Mouse (Mus musculus): Measurements from ENCODE around the gene Ap1b1.
A peak's percentile ranks its signal among the peaks of the same experiment; 100 is the strongest.

Gene Ap1b1

GRCm38 (mm10) chr11:5037146-5037854, 50.7 kb downstream of the Ap1b1 start:
- peak; percentile 80 to 90 for DNase-seq

- DNase-seq: no peak
Observed at GRCm38 (mm10) chr11:5040585-5040984, 54.0 kb downstream of the Ap1b1 start.

GRCm38 (mm10) chr11:5041144-5041780, 54.6 kb downstream of the Ap1b1 start:
- DNase-seq: no peak

- peak; percentile 62 to 63 for DNase-seq
Observed at GRCm38 (mm10) chr11:5042645-5043381, 56.2 kb downstream of the Ap1b1 start.

- no peak for DNase-seq
Observed at GRCm38 (mm10) chr11:5046321-5046926, 59.8 kb downstream of the Ap1b1 start.

GRCm38 (mm10) chr11:5051629-5052028, 65.0 kb downstream of the Ap1b1 start:
- DNase-seq: no peak

- DNase-seq: no peak
Observed at GRCm38 (mm10) chr11:5052200-5052854, 65.7 kb downstream of the Ap1b1 start.

GRCm38 (mm10) chr11:5054151-5054550, 67.5 kb downstream of the Ap1b1 start:
- DNase-seq: no peak

GRCm38 (mm10) chr11:5054874-5055273, 68.2 kb downstream of the Ap1b1 start:
- DNase-seq: no peak

- no peak for DNase-seq
Observed at GRCm38 (mm10) chr11:5055945-5056938, 69.6 kb downstream of the Ap1b1 start.

GRCm38 (mm10) chr11:5057064-5057463, 70.4 kb downstream of the Ap1b1 start:
- no peak for DNase-seq

- no peak for DNase-seq
Observed at GRCm38 (mm10) chr11:5057541-5057855, 70.9 kb downstream of the Ap1b1 start.

- DNase-seq: peak in 1 of 2 experiments; percentile 33
Observed at GRCm38 (mm10) chr11:5057856-5058641, 71.4 kb downstream of the Ap1b1 start, which contains the start of gene Rasl10a. Rasl10a (plus strand) TSS chr11:5058128.

- DNase-seq: no peak
Observed at GRCm38 (mm10) chr11:5058783-5059182, 72.2 kb downstream of the Ap1b1 start.

- no peak for DNase-seq
Observed at GRCm38 (mm10) chr11:5059230-5059629, 72.6 kb downstream of the Ap1b1 start.

GRCm38 (mm10) chr11:5059704-5060156, 73.1 kb downstream of the Ap1b1 start:
- peak in 1 of 2 experiments; percentile 64 for DNase-seq

- no peak for DNase-seq
Observed at GRCm38 (mm10) chr11:5060756-5061412, 74.3 kb downstream of the Ap1b1 start.

GRCm38 (mm10) chr11:5061413-5062139, 75.0 kb downstream of the Ap1b1 start:
- peak; percentile 80 to 90 for DNase-seq

GRCm38 (mm10) chr11:5062326-5062725, 75.7 kb downstream of the Ap1b1 start:
- DNase-seq: no peak
